Mouse (Mus musculus): ENCODE data around the gene Psg16. TPM values are rescaled to one million over a fixed set of nuclear protein-coding genes. Genes with fewer than 3 reads are reported as not detected.
"Not testable (repeated sequence)": the region's sequence is repeated elsewhere in the genome, so short reads cannot be mapped to it uniquely, and the experiment has no call there.

Psg16 gene
- polyA plus RNA-seq, 1 experiment, result not detected

GRCm38 (mm10) chr7:17078076-17078654 is 4.3 kb downstream of the Psg16 start:
- Histone ChIP-seq H3K36me3 (ENCODE audit: control insufficient read depth, insufficient read depth, low read length) (no peaks in the 10 kb centered on the region), H3K4me3 (ENCODE audit: low read depth, low read length) (no peak overlapping the region), H3K4me1 (ENCODE audit: control insufficient read depth, insufficient read depth, insufficient read length, low read length) (no peaks in the 10 kb centered on the region), H3K27ac (ENCODE audit: insufficient read depth, low read depth, low read length) (no peak overlapping the region), H3K27me3 (ENCODE audit: control insufficient read depth, insufficient read depth, low read length) (no peaks in the 10 kb centered on the region)
- TF ChIP-seq POLR2A (IDR thresholded peaks at IDR 0.05; ENCODE audit: low read depth, low read length), result no peak
- TF ChIP-seq CTCF (IDR thresholded peaks at IDR 0.05; ENCODE audit: extremely low read depth, insufficient read length, insufficient replicate concordance, low read depth, low read length), result no peak
- 78% methylated on average over 7 of the region's 7 CpGs for WGBS

GRCm38 (mm10) chr7:17082766-17083165 is 8.9 kb downstream of the Psg16 start:
- Histone ChIP-seq H3K4me1 (ENCODE audit: control insufficient read depth, insufficient read depth, insufficient read length, low read length) (no peaks in the 10 kb centered on the region), H3K4me3 (ENCODE audit: low read depth, low read length) (no peak overlapping the region), H3K27ac (ENCODE audit: insufficient read depth, low read depth, low read length) (no peak overlapping the region), H3K36me3 (ENCODE audit: control insufficient read depth, insufficient read depth, low read length) (no peaks in the 10 kb centered on the region), H3K27me3 (ENCODE audit: control insufficient read depth, insufficient read depth, low read length) (no peaks in the 10 kb centered on the region)
- WGBS, result 77% methylated on average over 4 of the region's 4 CpGs
- TF ChIP-seq POLR2A (IDR thresholded peaks at IDR 0.05; ENCODE audit: low read depth, low read length) (no peak), CTCF (IDR thresholded peaks at IDR 0.05; ENCODE audit: extremely low read depth, insufficient read length, insufficient replicate concordance, low read depth, low read length) (no peak)

GRCm38 (mm10) chr7:17087731-17088130 is 13.9 kb downstream of the Psg16 start:
- no peak for TF ChIP-seq CTCF (IDR thresholded peaks at IDR 0.05; ENCODE audit: extremely low read depth, insufficient read length, insufficient replicate concordance, low read depth, low read length)
- TF ChIP-seq POLR2A (IDR thresholded peaks at IDR 0.05; ENCODE audit: low read depth, low read length), result no peak
- Histone ChIP-seq H3K27me3 (ENCODE audit: control insufficient read depth, insufficient read depth, low read length) (no peaks in the 10 kb centered on the region), H3K4me1 (ENCODE audit: control insufficient read depth, insufficient read depth, insufficient read length, low read length) (no peaks in the 10 kb centered on the region), H3K36me3 (ENCODE audit: control insufficient read depth, insufficient read depth, low read length) (no peaks in the 10 kb centered on the region), H3K27ac (ENCODE audit: insufficient read depth, low read depth, low read length) (no peak overlapping the region), H3K4me3 (ENCODE audit: low read depth, low read length) (no peak overlapping the region)
- 73% methylated on average over 3 of the region's 3 CpGs for WGBS

- H3K36me3 ChIP-seq (ENCODE audit: control insufficient read depth, insufficient read depth, low read length), result no peaks in the 10 kb centered on the region
- TF ChIP-seq POLR2A (IDR thresholded peaks at IDR 0.05; ENCODE audit: low read depth, low read length), result no peak
- TF ChIP-seq CTCF (IDR thresholded peaks at IDR 0.05; ENCODE audit: extremely low read depth, insufficient read length, insufficient replicate concordance, low read depth, low read length), result no peak
- no peak overlapping the region for H3K4me3 ChIP-seq (ENCODE audit: low read depth, low read length)
- 37% methylated on average over 3 of the region's 3 CpGs for WGBS
- H3K27me3 ChIP-seq (ENCODE audit: control insufficient read depth, insufficient read depth, low read length), result no peaks in the 10 kb centered on the region
- H3K4me1 ChIP-seq (ENCODE audit: control insufficient read depth, insufficient read depth, insufficient read length, low read length), result no peaks in the 10 kb centered on the region
- no peak overlapping the region for H3K27ac ChIP-seq (ENCODE audit: insufficient read depth, low read depth, low read length)
Observed at GRCm38 (mm10) chr7:17090058-17090585, 16.3 kb downstream of the Psg16 start.

- peak; percentile 33; the same call in 1 of the 2 replicates for TF ChIP-seq CTCF (IDR thresholded peaks at IDR 0.05; ENCODE audit: extremely low read depth, insufficient read length, insufficient replicate concordance, low read depth, low read length)
- no peak for TF ChIP-seq POLR2A (IDR thresholded peaks at IDR 0.05; ENCODE audit: low read depth, low read length)
Observed at GRCm38 (mm10) chr7:17091280-17091679, 17.4 kb downstream of the Psg16 start.

GRCm38 (mm10) chr7:17101631-17102030 is 27.8 kb downstream of the Psg16 start:
- WGBS, result 89% methylated on average over 13 of the region's 13 CpGs
- H3K4me3 ChIP-seq (ENCODE audit: low read depth, low read length); H3K27me3 ChIP-seq (ENCODE audit: control insufficient read depth, insufficient read depth, low read length); H3K4me1 ChIP-seq (ENCODE audit: control insufficient read depth, insufficient read depth, insufficient read length, low read length); H3K36me3 ChIP-seq (ENCODE audit: control insufficient read depth, insufficient read depth, low read length); H3K27ac ChIP-seq (ENCODE audit: insufficient read depth, low read depth, low read length): not testable (repeated sequence)

More at GRCm38 (mm10) chr7:17091280-17091679, 17.4 kb downstream of the Psg16 start:
- Histone ChIP-seq H3K4me3 (ENCODE audit: low read depth, low read length) (no peak overlapping the region), H3K36me3 (ENCODE audit: control insufficient read depth, insufficient read depth, low read length) (no peaks in the 10 kb centered on the region), H3K27me3 (ENCODE audit: control insufficient read depth, insufficient read depth, low read length) (no peaks in the 10 kb centered on the region), H3K4me1 (ENCODE audit: control insufficient read depth, insufficient read depth, insufficient read length, low read length) (no peaks in the 10 kb centered on the region), H3K27ac (ENCODE audit: insufficient read depth, low read depth, low read length) (no peak overlapping the region)
- WGBS, result 2% methylated on average over 1 of the region's 1 CpGs

GRCm38 (mm10) chr7:17135307-17135706 is 61.5 kb downstream of the Psg16 start:
- Histone ChIP-seq H3K27ac (ENCODE audit: insufficient read depth, low read depth, low read length) (no peak overlapping the region), H3K4me3 (ENCODE audit: low read depth, low read length) (no peak overlapping the region), H3K4me1 (ENCODE audit: control insufficient read depth, insufficient read depth, insufficient read length, low read length) (no peaks in the 10 kb centered on the region), H3K36me3 (ENCODE audit: control insufficient read depth, insufficient read depth, low read length) (no peaks in the 10 kb centered on the region), H3K27me3 (ENCODE audit: control insufficient read depth, insufficient read depth, low read length) (no peaks in the 10 kb centered on the region)
- 87% methylated on average over 1 of the region's 1 CpGs for WGBS
- TF ChIP-seq CTCF (IDR thresholded peaks at IDR 0.05; ENCODE audit: extremely low read depth, insufficient read length, insufficient replicate concordance, low read depth, low read length) (no peak), POLR2A (IDR thresholded peaks at IDR 0.05; ENCODE audit: low read depth, low read length) (no peak)
